10 mouse cellular contexts compared by ENCODE assay signal in genomic region chr1:130796967-130797684, GRCm38 (mm10). TPM values are rescaled to one million over a fixed set of nuclear protein-coding genes. Genes with fewer than 3 reads are reported as not detected.
DNase-seq lines count a peak whose midpoint lies in the region; ATAC-seq and TF ChIP-seq lines count a peak whose summit lies in the region.
"Had no signal": no experiment of that assay in that cellular context is flagged by ENCODE, and none has a peak within 500 bp of the region (broad histone marks: within the 10 kb centered on the region; RNA-seq: fewer than 3 reads in every experiment).

No protein-coding gene starts in this region.

- no peak for ATAC-seq in heart, embryonic 12.5 days (ENCODE audit: insufficient number of reproducible peaks, low FRiP score)
- peak; percentile 78 for ATAC-seq in erythroblast, adult 5-6 weeks (replicated peaks; ENCODE audit: low FRiP score, poor library complexity, severe bottlenecking)

- no peak overlapping the region for H3K4me3 ChIP-seq in heart, adult 2 months
- H3K4me3 ChIP-seq in heart, embryonic 12.5 days, result no peak overlapping the region
- H3K4me3 ChIP-seq: limb, embryonic 12.5 days had no signal

- H3K4me2 ChIP-seq in heart, embryonic 12.5 days, result no peak overlapping the region
- H3K4me2 ChIP-seq: limb, embryonic 12.5 days had no signal

- DNase-seq in heart, adult 2 months, result peak in 1 of 2 experiments; percentile 31
- DNase-seq in CD4-positive, CD25-positive, alpha-beta regulatory T cell, adult 2 months (ENCODE audit: low read depth, low spot score), result peak; percentile 67
- DNase-seq in brain, embryonic 14.5 days (ENCODE audit: low read depth), result peak; percentile 41
- peak; percentile 75 to 91 for DNase-seq in kidney, postnatal 25 days
- DNase-seq in lung, postnatal 14 days, result peak; percentile 69
- DNase-seq in spleen, postnatal 4 days (ENCODE audit: low spot score in 2 of 2), result peak; percentile 57 to 78

- no peaks in the 10 kb centered on the region for H3K36me3 ChIP-seq in heart, adult 2 months (ENCODE audit: control insufficient read depth, insufficient read depth, low read length)
- no peaks in the 10 kb centered on the region for H3K36me3 ChIP-seq in heart, embryonic 12.5 days
- H3K36me3 ChIP-seq: limb, embryonic 12.5 days had no signal

- no peak overlapping the region for H3K27ac ChIP-seq in heart, adult 2 months
- no peak overlapping the region for H3K27ac ChIP-seq in heart, embryonic 12.5 days (ENCODE audit: poor library complexity, severe bottlenecking)
- H3K27ac ChIP-seq: limb, embryonic 12.5 days had no signal

- no peak for TF ChIP-seq EP300 in heart, adult 2 months (IDR thresholded peaks at IDR 0.05; ENCODE audit: insufficient read depth, low read depth, low read length)

- no peaks in the 10 kb centered on the region for H3K27me3 ChIP-seq in heart, adult 2 months (ENCODE audit: control insufficient read depth, insufficient read depth, low read length)
- 0 out of 2 replicates have a peak, but pooled peaks cover 11% of the 10 kb centered on the region for H3K27me3 ChIP-seq in heart, embryonic 12.5 days (replicated peaks)
- H3K27me3 ChIP-seq: limb, embryonic 12.5 days had no signal

- H3K4me1 ChIP-seq in heart, adult 2 months (ENCODE audit: control insufficient read depth, insufficient read depth, low read length), result no peaks in the 10 kb centered on the region
- H3K4me1 ChIP-seq in heart, embryonic 12.5 days (replicated peaks), result no peaks in the 10 kb centered on the region; the same call in 1 of the 2 replicates
- H3K4me1 ChIP-seq: limb, embryonic 12.5 days had no signal

- 77% methylated on average over 8 of the region's 8 CpGs for WGBS in heart, adult 2 months
- 74% methylated on average over 8 of the region's 8 CpGs for WGBS in heart, embryonic 12.5 days

- 0 out of 2 replicates have a peak, but pooled peaks cover under 1% of the 10 kb centered on the region for H3K9me3 ChIP-seq in heart, embryonic 12.5 days (replicated peaks)
- H3K9me3 ChIP-seq: limb, embryonic 12.5 days had no signal

- peak; percentile 77 for TF ChIP-seq CTCF in heart, adult 2 months (IDR thresholded peaks at IDR 0.05)
- TF ChIP-seq CTCF in brain, embryonic 14.5 days (IDR thresholded peaks at IDR 0.05; ENCODE audit: borderline replicate concordance, extremely low read depth, insufficient read depth, insufficient read length), result peak; percentile 50; the same call in 1 of the 2 replicates

- H3K9ac ChIP-seq in heart, adult 2 months (ENCODE audit: low read depth, low read length), result no peak overlapping the region
- no peak overlapping the region for H3K9ac ChIP-seq in heart, embryonic 12.5 days
- H3K9ac ChIP-seq: limb, embryonic 12.5 days had no signal

- H3K79me2 ChIP-seq in heart, adult 2 months (replicated peaks; ENCODE audit: control insufficient read depth, insufficient read depth, low read length), result no peaks in the 10 kb centered on the region

- intact Hi-C loops in heart, adult 2 months (cut with DNase I), result no loop called here

- TF ChIP-seq POLR2A in heart, adult 2 months (IDR thresholded peaks at IDR 0.05; ENCODE audit: insufficient read depth, low read depth, low read length), result no peak
- no peak for TF ChIP-seq POLR2A in brain, embryonic 14.5 days (IDR thresholded peaks at IDR 0.05; ENCODE audit: borderline replicate concordance, extremely low read depth, insufficient read depth, insufficient read length, poor library complexity, severe bottlenecking)

RNA-seq across cellular contexts. Expression of gene Fcamr, which starts 3.6 kb away (rescaled TPM):
- total RNA-seq in heart, adult 2 months (2021), result under 1 TPM; 0.39 to 0.41 TPM
- 0.96 and 1.6 TPM in 2 replicates for polyA plus RNA-seq in heart, adult 2 months (2012; rRNA removed)
- 0.15 and 0.21 TPM in 2 replicates for polyA plus RNA-seq in heart, embryonic 12.5 days (2016; fragmentation: Nextera tagmentation; extraction: Ambion mirVana)
- 0.04 and 0.08 TPM in 2 replicates for polyA plus RNA-seq in brain, embryonic 14.5 days (2012; rRNA removed)
- total RNA-seq in erythroblast, adult 5-6 weeks (2015; ENCODE audit: low replicate concordance), result not detected in 2 replicates
- not detected in 2 replicates for total RNA-seq in erythroblast, adult 5-6 weeks (2017; ENCODE audit: low replicate concordance)
- polyA plus RNA-seq: limb, embryonic 12.5 days had no signal

RNA-seq across cellular contexts. Expression of gene Pigr, which starts 29.4 kb away (rescaled TPM):
- total RNA-seq in heart, adult 2 months (2021), result not detected
- 0.32 and 3.1 TPM in 2 replicates for polyA plus RNA-seq in heart, adult 2 months (2012; rRNA removed)
- polyA plus RNA-seq in heart, embryonic 12.5 days (2016; fragmentation: Nextera tagmentation; extraction: Ambion mirVana), result not detected in 2 replicates
- polyA plus RNA-seq in brain, embryonic 14.5 days (2012; rRNA removed), result 0.03 and 0.16 TPM in 2 replicates
- not detected in 2 replicates for total RNA-seq in erythroblast, adult 5-6 weeks (2015; ENCODE audit: low replicate concordance)
- total RNA-seq in erythroblast, adult 5-6 weeks (2017; ENCODE audit: low replicate concordance), result not detected in 2 replicates
- polyA plus RNA-seq: limb, embryonic 12.5 days; stomach, embryonic 14.5 days had no signal
